Mouse (Mus musculus) embryonic facial prominence, embryonic 15.5 days (tissue): ENCODE measurements at regions not wholly inside any gene's neighbourhood (a gene's known extent, or its start where the extent isn't known, plus 50 kb on each side); places are given as distances from the start of the nearest gene placed in this dataset.

Experiments
- ATAC-seq: fragments of 200-750 bp; cut with Nextera tagmentation; 2 replicates; pipeline ENCODE4 v1.8.0; 2017; ENCODE audit warnings: low read depth, moderate TSS enrichment; ENCODE audit not compliant: insufficient number of reproducible peaks, low FRiP score, low TSS enrichment
- H3K27ac ChIP-seq: fragments of 300-500 bp; sonication (generic); replicated peaks from 2 replicates; pipeline ENCODE4 v1.5.1; 2015; ENCODE audit warnings: mild to moderate bottlenecking, inconsistent platforms
- H3K27me3 ChIP-seq: fragments of 300-500 bp; sonication (generic); 2 replicates; pipeline ENCODE4 v1.6.1; 2015; ENCODE audit warnings: inconsistent platforms
- H3K36me3 ChIP-seq: fragments of 300-500 bp; sonication (generic); 2 replicates; pipeline ENCODE4 v1.6.1; 2015; ENCODE audit warnings: mild to moderate bottlenecking, inconsistent platforms
- H3K4me1 ChIP-seq: fragments of 300-500 bp; sonication (generic); 2 replicates; pipeline ENCODE4 v1.6.1; 2015; ENCODE audit warnings: inconsistent platforms
- H3K4me2 ChIP-seq: fragments of 300-500 bp; sonication (generic); replicated peaks from 2 replicates; pipeline ENCODE4 v1.6.1; 2015; ENCODE audit warnings: mild to moderate bottlenecking, inconsistent platforms
- H3K4me3 ChIP-seq: fragments of 300-500 bp; sonication (generic); replicated peaks from 2 replicates; pipeline ENCODE4 v1.5.1; 2015; ENCODE audit warnings: mild to moderate bottlenecking, inconsistent platforms
- H3K9ac ChIP-seq: fragments of 300-500 bp; sonication (generic); 2 replicates; pipeline ENCODE4 v1.6.1; 2015; ENCODE audit warnings: inconsistent platforms
- H3K9me3 ChIP-seq: fragments of 300-500 bp; sonication (generic); replicated peaks from 2 replicates; pipeline ENCODE4 v1.6.1; 2016; ENCODE audit warnings: inconsistent platforms
- WGBS: fragments of 180-500 bp; shearing (Covaris S2); methylation state at CpG from one replicate; pipeline ENCODE4 v1.1.7; 2015; 5-methylcytosine and 5-hydroxymethylcytosine counted together

DNA sequence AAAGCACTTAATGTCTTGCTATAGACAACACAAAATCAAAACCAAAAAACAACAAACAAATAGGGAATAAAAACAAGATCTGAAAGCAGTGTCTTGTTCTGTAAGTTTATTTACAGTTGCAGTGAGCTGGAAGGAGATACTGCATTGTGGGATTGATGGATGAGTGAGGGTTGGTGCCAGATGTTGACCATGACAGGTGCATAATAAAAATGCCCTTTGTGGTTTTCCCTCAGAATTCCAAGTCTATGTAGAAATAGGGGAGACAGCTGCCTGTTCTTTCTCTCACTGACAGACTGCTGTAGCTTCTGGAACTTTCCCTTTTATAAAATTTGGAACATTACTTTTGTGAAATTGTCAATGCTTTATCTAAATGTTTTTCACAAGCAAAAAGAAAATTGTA is 73.9 kb upstream of the Pam start:
- Histone ChIP-seq H3K9ac (no peak overlapping the region), H3K4me1 (no peaks in the 10 kb centered on the region), H3K4me3 (no peak overlapping the region), H3K27me3 (no peaks in the 10 kb centered on the region), H3K4me2 (no peak overlapping the region), H3K9me3 (no peaks in the 10 kb centered on the region), H3K36me3 (no peaks in the 10 kb centered on the region), H3K27ac (no peak overlapping the region)
- no peak for ATAC-seq

DNA sequence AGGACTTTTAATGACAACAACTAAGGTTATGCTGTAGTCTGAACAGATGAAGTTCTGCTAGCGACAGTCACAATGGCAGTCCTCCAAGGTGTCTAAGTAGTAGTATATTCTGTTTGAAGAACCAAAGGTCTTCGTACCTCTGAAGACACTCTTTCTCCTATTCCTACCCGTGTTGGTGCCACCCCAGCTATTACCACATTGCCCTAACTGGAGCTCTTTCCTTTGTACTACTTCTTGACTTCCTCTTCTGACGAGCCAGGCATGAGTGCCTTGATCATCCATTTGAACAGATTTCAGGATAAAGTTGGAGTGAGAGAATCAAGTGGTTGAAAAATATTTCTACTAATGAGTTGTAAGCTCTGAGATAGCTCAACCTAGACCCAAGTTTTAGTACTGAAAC is 72.4 kb upstream of the Pam start:
- Histone ChIP-seq H3K9me3 (no peaks in the 10 kb centered on the region), H3K27me3 (no peaks in the 10 kb centered on the region), H3K27ac (no peak overlapping the region), H3K4me1 (no peaks in the 10 kb centered on the region), H3K4me3 (no peak overlapping the region), H3K9ac (no peak overlapping the region), H3K36me3 (no peaks in the 10 kb centered on the region), H3K4me2 (no peak overlapping the region)
- WGBS = 81% methylated on average over 4 of the region's 4 CpGs
- no peak for ATAC-seq

DNA sequence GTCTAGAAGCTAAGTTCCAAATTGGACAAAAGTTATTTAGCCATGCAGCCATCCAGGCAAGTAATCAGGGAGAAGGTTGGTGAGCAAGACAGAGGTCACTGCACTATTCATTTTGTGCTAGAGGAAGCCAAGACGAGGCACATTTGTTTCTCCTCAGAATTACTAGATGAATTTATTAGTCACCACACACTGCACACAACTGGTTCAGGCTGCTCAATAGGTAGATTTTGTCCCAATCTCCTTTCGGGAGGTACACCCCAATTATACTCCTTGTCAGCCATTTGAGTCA is 67.1 kb upstream of the Pam start:
- no peaks in the 10 kb centered on the region for H3K36me3 ChIP-seq
- H3K4me3 ChIP-seq = no peak overlapping the region
- no peaks in the 10 kb centered on the region for H3K4me1 ChIP-seq
- ATAC-seq = no peak
- no peak overlapping the region for H3K4me2 ChIP-seq
- no peak overlapping the region for H3K27ac ChIP-seq
- H3K9me3 ChIP-seq = no peaks in the 10 kb centered on the region
- 61% methylated on average over 2 of the region's 2 CpGs for WGBS
- no peak overlapping the region for H3K9ac ChIP-seq
- H3K27me3 ChIP-seq = no peaks in the 10 kb centered on the region

GRCm38 (mm10) chr1:98161882-98162638 is 66.6 kb upstream of the Pam start:
- Histone ChIP-seq H3K4me2 (no peak overlapping the region), H3K4me3 (no peak overlapping the region), H3K9ac (no peak overlapping the region), H3K36me3 (no peaks in the 10 kb centered on the region), H3K27me3 (no peaks in the 10 kb centered on the region), H3K4me1 (no peaks in the 10 kb centered on the region), H3K9me3 (no peaks in the 10 kb centered on the region), H3K27ac (no peak overlapping the region)
- no peak for ATAC-seq
- 53% methylated on average over 5 of the region's 5 CpGs for WGBS

DNA sequence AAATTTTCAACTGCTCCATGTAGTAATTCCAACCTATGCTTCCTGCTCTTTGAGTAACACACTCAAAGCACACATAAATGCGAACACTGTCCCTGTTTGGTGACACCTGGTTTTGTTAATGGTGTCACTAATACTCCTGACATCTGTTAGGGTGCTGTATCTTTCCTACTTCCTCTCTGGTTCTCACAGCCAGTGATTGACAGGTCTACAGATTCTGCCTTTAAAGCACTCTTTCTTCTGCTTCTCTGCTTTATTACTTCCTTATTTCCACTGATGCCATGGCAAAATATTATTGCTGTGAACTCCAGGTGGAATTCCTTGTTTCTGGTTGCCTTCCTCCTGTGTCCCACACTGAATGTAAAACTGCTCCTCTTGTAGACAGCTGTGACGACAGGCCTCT is 63.5 kb upstream of the Pam start:
- Histone ChIP-seq H3K4me2 (no peak overlapping the region), H3K27ac (no peak overlapping the region), H3K27me3 (no peaks in the 10 kb centered on the region), H3K9me3 (no peaks in the 10 kb centered on the region), H3K36me3 (no peaks in the 10 kb centered on the region), H3K4me1 (no peaks in the 10 kb centered on the region), H3K9ac (no peak overlapping the region), H3K4me3 (no peak overlapping the region)
- 62% methylated on average over 2 of the region's 2 CpGs for WGBS
- ATAC-seq = no peak

DNA sequence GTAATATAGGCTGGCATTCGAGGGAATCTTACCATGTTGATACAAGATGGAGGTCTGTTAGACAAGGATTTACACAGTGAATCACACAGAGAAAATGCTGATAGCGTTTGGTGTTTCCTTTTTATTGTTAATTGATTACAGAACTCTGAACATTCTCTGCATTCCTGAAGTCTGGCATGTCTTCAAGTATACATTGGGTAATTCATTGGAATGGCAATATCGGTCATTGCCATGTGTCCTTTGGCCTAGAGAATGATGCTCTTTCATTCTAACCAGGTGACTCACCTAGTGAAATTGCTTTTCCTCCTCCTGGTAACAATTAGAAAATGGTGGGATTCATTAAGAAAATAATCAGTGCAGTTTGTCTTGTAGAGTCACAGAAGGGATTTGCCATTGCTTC is 51.9 kb upstream of the Pam start:
- Histone ChIP-seq H3K9ac (no peak overlapping the region), H3K36me3 (no peaks in the 10 kb centered on the region), H3K4me2 (no peak overlapping the region), H3K27me3 (no peaks in the 10 kb centered on the region), H3K4me3 (no peak overlapping the region), H3K27ac (no peak overlapping the region), H3K4me1 (no peaks in the 10 kb centered on the region), H3K9me3 (no peaks in the 10 kb centered on the region)
- ATAC-seq = no peak
- 46% methylated on average over 3 of the region's 3 CpGs for WGBS
